ENCODE assay signal across 8 mouse cellular contexts in the genomic region with DNA sequence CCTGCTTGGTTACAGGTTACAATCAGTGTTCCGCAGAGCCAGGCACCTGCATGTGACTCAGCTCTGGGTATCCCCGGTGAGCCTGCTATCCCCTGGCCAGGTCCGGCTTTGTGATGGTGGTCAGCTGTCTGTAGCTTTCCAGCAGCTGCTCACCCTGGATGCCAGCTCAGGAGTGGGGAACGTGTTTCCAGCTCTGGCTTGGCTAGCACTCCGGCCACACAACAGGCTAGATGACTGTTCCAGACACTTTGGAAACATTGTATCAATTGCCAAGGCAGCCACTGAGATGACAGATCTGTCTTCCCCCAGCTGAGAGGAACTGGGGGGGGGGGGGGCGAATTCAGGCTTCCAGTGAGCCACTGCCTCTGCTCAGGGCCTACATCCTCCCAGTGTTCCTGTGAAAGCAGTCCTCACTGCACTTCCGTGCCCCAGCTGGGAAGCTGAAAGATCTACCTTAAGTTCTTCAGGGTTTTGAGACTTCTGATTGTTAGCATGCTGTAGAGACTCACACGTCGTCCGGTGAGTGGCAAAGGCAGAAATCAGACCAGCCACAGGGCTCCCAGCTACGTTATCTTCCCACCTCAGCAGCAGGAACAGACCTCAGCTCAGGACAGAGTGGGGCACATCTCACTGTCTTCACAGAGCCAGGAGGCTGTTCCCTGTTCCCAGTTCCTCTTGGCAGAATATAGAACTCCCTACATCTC.
DNase-seq lines count a peak whose midpoint lies in the region; ATAC-seq and TF ChIP-seq lines count a peak whose summit lies in the region.

No protein-coding gene starts in this region.

- H3K4me3 ChIP-seq in thymus, adult 2 months (ENCODE audit: control insufficient read depth, insufficient read depth, low read length), result no peak overlapping the region
- no peak overlapping the region for H3K4me3 ChIP-seq in limb, embryonic 15.5 days
- no peak overlapping the region for H3K4me3 ChIP-seq in small intestine, adult 2 months (ENCODE audit: low read depth, low read length)

- ATAC-seq in limb, embryonic 15.5 days (ENCODE audit: insufficient number of reproducible peaks, low FRiP score, low TSS enrichment, low read depth), result 0 out of 2 replicates have a peak, but pooled peaks have one; percentile 30

- DNase-seq in thymus, adult 2 months, result no peak
- DNase-seq in thymus, postnatal 10 days (ENCODE audit: low spot score in 2 of 2), result no peak
- DNase-seq in gastrocnemius, postnatal 36 days, result peak; percentile 40 to 52
- DNase-seq in frontal cortex, postnatal 14 days (ENCODE audit: low spot score in 2 of 2), result no peak
- no peak for DNase-seq in frontal cortex, postnatal 10 days (ENCODE audit: low spot score in 2 of 2)
- DNase-seq in left cerebral cortex, postnatal 10 days (ENCODE audit: extremely low spot score in 1 of 2, low spot score in 2 of 2), result no peak

- no peak overlapping the region for H3K9ac ChIP-seq in limb, embryonic 15.5 days

- no peak for TF ChIP-seq POLR2A in thymus, adult 2 months (IDR thresholded peaks at IDR 0.05; ENCODE audit: control insufficient read depth, extremely low read depth, insufficient read depth, low read length, poor library complexity)
- TF ChIP-seq POLR2A in small intestine, adult 2 months (IDR thresholded peaks at IDR 0.05; ENCODE audit: low read depth, low read length), result no peak

- intact Hi-C loops in gastrocnemius, postnatal 36 days (cut with DNase I), result no loop called here
- intact Hi-C loops in left cerebral cortex, postnatal 10 days (cut with DNase I), result loop anchor here (5.0 kb wide), 1 partner anchor 41 kb away; no protein-coding TSS in a partner anchor

- TF ChIP-seq CTCF in thymus, adult 2 months (IDR thresholded peaks at IDR 0.05; ENCODE audit: borderline replicate concordance, control insufficient read depth, extremely low read depth, insufficient read depth, low read length, poor library complexity), result no peak
- no peak for TF ChIP-seq CTCF in small intestine, adult 2 months (IDR thresholded peaks at IDR 0.05; ENCODE audit: extremely low read depth, insufficient read length, insufficient replicate concordance, low read depth, low read length)

- H3K9me3 ChIP-seq in limb, embryonic 15.5 days, result no peaks in the 10 kb centered on the region

- peaks cover 66% of the 10 kb centered on the region for H3K4me1 ChIP-seq in thymus, adult 2 months (replicated peaks; ENCODE audit: control insufficient read depth, insufficient read depth, low read length)
- peaks cover 42% of the 10 kb centered on the region for H3K4me1 ChIP-seq in limb, embryonic 15.5 days
- H3K4me1 ChIP-seq in small intestine, adult 2 months (ENCODE audit: control insufficient read depth, insufficient read depth, insufficient read length, low read length), result peaks cover 5% of the 10 kb centered on the region

- no peaks in the 10 kb centered on the region for H3K36me3 ChIP-seq in thymus, adult 2 months (ENCODE audit: control insufficient read depth, insufficient read depth, low read length)
- H3K36me3 ChIP-seq in limb, embryonic 15.5 days, result peaks cover 19% of the 10 kb centered on the region
- no peaks in the 10 kb centered on the region for H3K36me3 ChIP-seq in small intestine, adult 2 months (ENCODE audit: control insufficient read depth, insufficient read depth, low read length)

- H3K4me2 ChIP-seq in limb, embryonic 15.5 days, result no peak overlapping the region

- H3K27me3 ChIP-seq in thymus, adult 2 months (ENCODE audit: control insufficient read depth, insufficient read depth, low read length), result no peaks in the 10 kb centered on the region
- no peaks in the 10 kb centered on the region for H3K27me3 ChIP-seq in limb, embryonic 15.5 days
- no peaks in the 10 kb centered on the region for H3K27me3 ChIP-seq in small intestine, adult 2 months (ENCODE audit: control insufficient read depth, insufficient read depth, low read length)

- 32% methylated on average over 11 of the region's 11 CpGs for WGBS in thymus, adult 2 months
- 70% methylated on average over 11 of the region's 11 CpGs for WGBS in limb, embryonic 15.5 days
- WGBS in small intestine, adult 2 months, result 84% methylated on average over 10 of the region's 11 CpGs

- H3K27ac ChIP-seq in thymus, adult 2 months (ENCODE audit: control insufficient read depth, insufficient read depth, low read length), result peak overlapping the region; percentile 93
- no peak overlapping the region for H3K27ac ChIP-seq in limb, embryonic 15.5 days
- peak overlapping the region; percentile 15; the same call in 1 of the 2 replicates for H3K27ac ChIP-seq in small intestine, adult 2 months (ENCODE audit: insufficient read depth, low read depth, low read length)

Comparison
In these comparisons a context has a peak if more than half of its experiments do, and no peak if none do; other contexts are left out.
1. DNase-seq: peak in gastrocnemius, postnatal 36 days (2 of 2); none in thymus, adult 2 months (single experiment), thymus, postnatal 10 days (0 of 2), frontal cortex, postnatal 14 days (0 of 2), frontal cortex, postnatal 10 days (0 of 2) and left cerebral cortex, postnatal 10 days (0 of 2).